Mouse (Mus musculus) heart, adult 2 months (tissue): ENCODE results near the gene Pus7. TPM values are rescaled to one million over a fixed set of nuclear protein-coding genes. Genes with fewer than 3 reads are reported as not detected.
"Not testable (repeated sequence)": the region's sequence is repeated elsewhere in the genome, so short reads cannot be mapped to it uniquely, and the experiment has no call there.

Source experiments
- DNase-seq, 2 experiments: peaks; one replicate each; pipeline ENCODE4 v3.0.0; 2021
- H3K27ac ChIP-seq: fragments of 200-600 bp; 2 replicates; pipeline ENCODE4 v1.8.1; 2022
- H3K27me3 ChIP-seq: fragments of 200-500 bp; 2 replicates; pipeline ENCODE4 v1.6.1; 2012; ENCODE audit warnings: mild to moderate bottlenecking, low read length, inconsistent platforms, mixed read lengths; ENCODE audit not compliant: control insufficient read depth, insufficient read depth
- H3K36me3 ChIP-seq: fragments of 200-500 bp; 2 replicates; pipeline ENCODE4 v1.6.1; 2012; ENCODE audit warnings: low read length, inconsistent platforms; ENCODE audit not compliant: control insufficient read depth, insufficient read depth
- H3K4me1 ChIP-seq: fragments of 200-500 bp; 2 replicates; pipeline ENCODE4 v1.6.1; 2011; ENCODE audit warnings: low read length; ENCODE audit not compliant: control insufficient read depth, insufficient read depth
- H3K4me3 ChIP-seq: fragments of 200-600 bp; 2 replicates; pipeline ENCODE4 v1.8.1; 2022
- H3K79me2 ChIP-seq: fragments of 200-500 bp; replicated peaks from 2 replicates; pipeline ENCODE4 v1.6.1; 2012; ENCODE audit warnings: mild to moderate bottlenecking, inconsistent platforms, low read length, moderate library complexity, mixed read lengths; ENCODE audit not compliant: control insufficient read depth, insufficient read depth
- H3K9ac ChIP-seq: fragments of 200-500 bp; 2 replicates; pipeline ENCODE4 v1.6.1; 2012; ENCODE audit warnings: low read depth, mild to moderate bottlenecking, control low read depth, inconsistent platforms, low read length, mixed read lengths
- CTCF ChIP-seq: fragments of 200-600 bp; IDR thresholded peaks from 2 replicates; pipeline ENCODE4 v1.8.1; 2022; ENCODE audit warnings: antibody characterized with exemption, mild to moderate bottlenecking, moderate library complexity
- EP300 ChIP-seq: fragments of 200-500 bp; IDR thresholded peaks from 2 replicates; pipeline ENCODE4 v1.6.1; 2011; ENCODE audit warnings: low read depth, low read length, control low read depth; ENCODE audit not compliant: insufficient read depth
- POLR2A ChIP-seq: fragments of 200-500 bp; IDR thresholded peaks from 2 replicates; pipeline ENCODE4 v1.6.1; 2011; ENCODE audit warnings: mild to moderate bottlenecking, low read depth, low read length, control low read depth; ENCODE audit not compliant: insufficient read depth
- WGBS: fragments of 180-500 bp; shearing (Covaris S2); methylation state at CpG from one replicate; pipeline ENCODE4 v1.1.7; 2018; 5-methylcytosine and 5-hydroxymethylcytosine counted together
- intact Hi-C: fragments of 180-260 bp; cut with DNase I; formaldehyde crosslinking; loops from one replicate; pipeline ENCODE4 v1.15.1; 2025
- polyA plus RNA-seq: library from polyadenylated mRNA; depleted of rRNA; stranded (reverse); fragments of >200 nt; gene quantifications from 2 replicates; pipeline ENCODE4 v1.2.3, GENCODE M21; 2012
- total RNA-seq, 2 experiments: library from RNA; stranded (reverse); gene quantifications; 2 replicates each; pipeline ENCODE4 v1.2.3; 2021

Pus7 gene
- total and polyA plus RNA-seq, 3 experiments: 3.4 to 8.5 (median 8.2) TPM

GRCm38 (mm10) chr5:23713401-23714335 lies 69.8 kb downstream of the Pus7 start:
- no peaks in the 10 kb centered on the region for H3K79me2 ChIP-seq
- no peak for TF ChIP-seq POLR2A
- no peak for TF ChIP-seq EP300
- TF ChIP-seq CTCF: no peak
- no peaks in the 10 kb centered on the region for H3K36me3 ChIP-seq
- 85% methylated on average over 8 of the region's 8 CpGs for WGBS
- H3K27ac ChIP-seq: no peak overlapping the region
- H3K9ac ChIP-seq: no peak overlapping the region
- DNase-seq: no peak
- no peaks in the 10 kb centered on the region for H3K27me3 ChIP-seq
- H3K4me1 ChIP-seq: no peaks in the 10 kb centered on the region
- H3K4me3 ChIP-seq: no peak overlapping the region
- intact Hi-C loops: loop anchor here (2.0 to 5.0 kb wide), 2 partner anchors 39 to 96 kb away; no protein-coding TSS in a partner anchor

- H3K79me2 ChIP-seq: no peaks in the 10 kb centered on the region
- TF ChIP-seq EP300 (no peak), POLR2A (0 out of 2 replicates have a peak, but pooled peaks have one; percentile 50), CTCF (peak; percentile 74)
- H3K9ac ChIP-seq: peak overlapping the region; percentile 72
- peak overlapping the region; percentile 53 for H3K4me3 ChIP-seq
- H3K36me3 ChIP-seq: no peaks in the 10 kb centered on the region
- WGBS: 3% methylated on average over 55 of the region's 60 CpGs
- H3K27ac ChIP-seq: peak overlapping the region; percentile 75
- H3K27me3 ChIP-seq: no peaks in the 10 kb centered on the region
- DNase-seq: peak; percentile 86 to 87
- H3K4me1 ChIP-seq: no peaks in the 10 kb centered on the region
- intact Hi-C loops: loop anchor here (2.0 to 5.0 kb wide), 2 partner anchors 38 to 95 kb away; no protein-coding TSS in a partner anchor
These were observed 71.1 kb downstream of the Pus7 start for GRCm38 (mm10) chr5:23712130-23713001.

- H3K36me3 ChIP-seq, H3K4me1 ChIP-seq, DNase-seq, H3K27me3 ChIP-seq, H3K79me2 ChIP-seq: not testable (repeated sequence)
- TF ChIP-seq CTCF: peak; percentile 64
- Histone ChIP-seq H3K4me3 (peak overlapping the region; percentile 53), H3K9ac (peak overlapping the region; percentile 72; the same call in 1 of the 2 replicates), H3K27ac (peak overlapping the region; percentile 75)
- intact Hi-C loops: loop anchor here (2.0 to 5.0 kb wide), 2 partner anchors 37 to 94 kb away; no protein-coding TSS in a partner anchor
- WGBS: 36% methylated on average over 6 of the region's 6 CpGs
These were observed 71.8 kb downstream of the Pus7 start for GRCm38 (mm10) chr5:23711671-23712129.

- H3K36me3 ChIP-seq: no peaks in the 10 kb centered on the region
- no peak for DNase-seq
- WGBS: 95% methylated on average over 4 of the region's 4 CpGs
- H3K4me1 ChIP-seq: no peaks in the 10 kb centered on the region
- H3K27ac ChIP-seq: no peak overlapping the region
- H3K4me3 ChIP-seq: no peak overlapping the region
- no peaks in the 10 kb centered on the region for H3K79me2 ChIP-seq
- H3K27me3 ChIP-seq: no peaks in the 10 kb centered on the region
- no peak overlapping the region for H3K9ac ChIP-seq
- TF ChIP-seq EP300 (no peak), POLR2A (no peak), CTCF (no peak)
- intact Hi-C loops: loop anchor here (5.0 kb wide), 1 partner anchor 94 kb away; no protein-coding TSS in a partner anchor
These were observed 72.3 kb downstream of the Pus7 start for GRCm38 (mm10) chr5:23711244-23711643.

- Histone ChIP-seq H3K27me3 (no peaks in the 10 kb centered on the region), H3K27ac (no peak overlapping the region), H3K4me1 (no peaks in the 10 kb centered on the region), H3K9ac (no peak overlapping the region), H3K79me2 (no peaks in the 10 kb centered on the region), H3K36me3 (no peaks in the 10 kb centered on the region), H3K4me3 (no peak overlapping the region)
- no peak for DNase-seq
- intact Hi-C loops: loop anchor here (5.0 kb wide), 1 partner anchor 92 kb away; no protein-coding TSS in a partner anchor
- TF ChIP-seq CTCF (peak; percentile 51), POLR2A (no peak), EP300 (no peak)
- WGBS: 100% methylated on average over 1 of the region's 1 CpGs
These were observed 73.8 kb downstream of the Pus7 start for GRCm38 (mm10) chr5:23709661-23710060.

- DNase-seq, H3K4me3 ChIP-seq, H3K36me3 ChIP-seq, H3K9ac ChIP-seq, H3K79me2 ChIP-seq, H3K27me3 ChIP-seq, intact Hi-C loops, H3K27ac ChIP-seq, H3K4me1 ChIP-seq: not testable (repeated sequence)
- WGBS: 98% methylated on average over 31 of the region's 34 CpGs
These were observed 76.6 kb downstream of the Pus7 start for GRCm38 (mm10) chr5:23706601-23707597.
